Mouse (Mus musculus) right cerebral cortex, postnatal 14 days (tissue): ENCODE measurements around the gene Olfr507.
"Not testable (repeated sequence)": the region's sequence is repeated elsewhere in the genome, so short reads cannot be mapped to it uniquely, and the experiment has no call there.

Experiments used
- DNase-seq: peaks from one replicate; pipeline ENCODE4 v3.0.0; 2022

Olfr507 gene

GRCm38 (mm10) chr7:108621514-108621913 is at the start of gene Olfr507:
Gene Olfr507 (plus strand): TSS chr7:108621814.
- no peak for DNase-seq

- no peak for DNase-seq
These were observed 31.8 kb upstream of the Olfr507 start for GRCm38 (mm10) chr7:108589797-108590196.

GRCm38 (mm10) chr7:108601916-108602315 is 19.7 kb upstream of the Olfr507 start:
- DNase-seq: not testable (repeated sequence)

GRCm38 (mm10) chr7:108610487-108610886 is 11.1 kb upstream of the Olfr507 start, which contains the start of gene Olfr506:
Gene Olfr506 (plus strand): TSS chr7:108610787.
- no peak for DNase-seq

GRCm38 (mm10) chr7:108614110-108614509 is 7.5 kb upstream of the Olfr507 start:
- DNase-seq: no peak

GRCm38 (mm10) chr7:108616781-108617180 is 4.8 kb upstream of the Olfr507 start:
- not testable (repeated sequence) for DNase-seq

GRCm38 (mm10) chr7:108629694-108630093 is 8.1 kb downstream of the Olfr507 start, which contains the start of gene Olfr508:
Gene Olfr508 (plus strand): TSS chr7:108629994.
- DNase-seq: no peak

GRCm38 (mm10) chr7:108651806-108652205 is 30.2 kb downstream of the Olfr507 start, which contains the start of gene Olfr509:
Gene Olfr509 (minus strand): TSS chr7:108651906.
- DNase-seq: no peak

- DNase-seq: no peak
These were observed 40.8 kb downstream of the Olfr507 start for GRCm38 (mm10) chr7:108662419-108662818.

GRCm38 (mm10) chr7:108666118-108666517 is 44.5 kb downstream of the Olfr507 start, which contains the start of gene Olfr510:
Gene Olfr510 (plus strand): TSS chr7:108666418.
- no peak for DNase-seq

- no peak for DNase-seq
These were observed 49.4 kb downstream of the Olfr507 start for GRCm38 (mm10) chr7:108671058-108671457.
